Mouse (Mus musculus): ENCODE data around the gene Krt27. TPM values are rescaled to one million over a fixed set of nuclear protein-coding genes. Genes with fewer than 3 reads are reported as not detected.

The Krt27 gene
- polyA plus RNA-seq, 1 experiment from 2014 or later: 0.16 TPM

DNA sequence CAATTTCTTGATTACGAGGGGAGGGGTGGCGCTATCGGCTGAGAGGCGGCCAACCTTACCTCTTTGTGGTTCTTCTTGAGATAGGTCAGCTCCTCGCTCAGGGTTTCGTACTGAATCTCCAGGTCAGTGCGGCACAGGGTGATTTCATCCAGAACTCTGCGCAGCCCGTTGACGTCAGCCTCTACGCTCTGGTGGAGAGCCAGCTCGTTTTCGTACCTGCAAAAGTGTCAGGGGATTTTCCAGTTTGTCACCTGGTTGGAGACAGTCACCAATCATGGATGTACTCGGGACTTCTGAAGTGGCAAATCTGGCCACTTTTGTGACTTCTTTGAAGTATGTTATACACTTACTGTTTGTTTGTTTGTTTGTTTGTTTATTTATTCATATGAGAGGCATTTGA, 29.8 kb downstream of the Krt27 start:
- peaks cover 6% of the 10 kb centered on the region; the same call in 1 of the 2 replicates for H3K4me1 ChIP-seq (replicated peaks)
- H3K9me3 ChIP-seq: no peaks in the 10 kb centered on the region
- no peak overlapping the region for H3K4me3 ChIP-seq
- no peak for ATAC-seq (ENCODE audit: low FRiP score, low read depth)
- no peak overlapping the region for H3K4me2 ChIP-seq
- 88% methylated on average over 14 of the region's 14 CpGs for WGBS
- H3K27ac ChIP-seq (replicated peaks): no peak overlapping the region
- no peak overlapping the region for H3K9ac ChIP-seq
- H3K27me3 ChIP-seq: no peaks in the 10 kb centered on the region
- H3K36me3 ChIP-seq: no peaks in the 10 kb centered on the region

- Histone ChIP-seq H3K4me1 (replicated peaks) (peaks cover 6% of the 10 kb centered on the region; the same call in 1 of the 2 replicates), H3K27ac (replicated peaks) (no peak overlapping the region), H3K9ac (no peak overlapping the region), H3K27me3 (no peaks in the 10 kb centered on the region), H3K4me3 (no peak overlapping the region), H3K36me3 (no peaks in the 10 kb centered on the region), H3K4me2 (no peak overlapping the region), H3K9me3 (no peaks in the 10 kb centered on the region)
- 68% methylated on average over 9 of the region's 9 CpGs for WGBS
- no peak for ATAC-seq (ENCODE audit: low FRiP score, low read depth)
Observed at GRCm38 (mm10) chr11:99319127-99319526, 31.8 kb downstream of the Krt27 start.

- peak overlapping the region; percentile 1; the same call in 1 of the 2 replicates for H3K27ac ChIP-seq (replicated peaks)
- H3K27me3 ChIP-seq: no peaks in the 10 kb centered on the region
- no peak for ATAC-seq (ENCODE audit: low FRiP score, low read depth)
- no peaks in the 10 kb centered on the region for H3K36me3 ChIP-seq
- no peak overlapping the region for H3K9ac ChIP-seq
- no peak overlapping the region for H3K4me2 ChIP-seq
- H3K4me3 ChIP-seq: no peak overlapping the region
- 34% methylated on average over 8 of the region's 8 CpGs for WGBS
- H3K4me1 ChIP-seq (replicated peaks): peaks cover 6% of the 10 kb centered on the region; the same call in 1 of the 2 replicates
- H3K9me3 ChIP-seq: no peaks in the 10 kb centered on the region
Observed at GRCm38 (mm10) chr11:99316543-99316942, 34.4 kb downstream of the Krt27 start.

GRCm38 (mm10) chr11:99314594-99314993, 36.3 kb downstream of the Krt27 start:
- Histone ChIP-seq H3K27me3 (no peaks in the 10 kb centered on the region), H3K4me3 (no peak overlapping the region), H3K27ac (replicated peaks) (no peak overlapping the region), H3K4me1 (replicated peaks) (peaks cover 6% of the 10 kb centered on the region; the same call in 1 of the 2 replicates), H3K36me3 (no peaks in the 10 kb centered on the region), H3K4me2 (no peak overlapping the region), H3K9me3 (no peaks in the 10 kb centered on the region), H3K9ac (no peak overlapping the region)
- no peak for ATAC-seq (ENCODE audit: low FRiP score, low read depth)
- WGBS: 92% methylated on average over 2 of the region's 2 CpGs

DNA sequence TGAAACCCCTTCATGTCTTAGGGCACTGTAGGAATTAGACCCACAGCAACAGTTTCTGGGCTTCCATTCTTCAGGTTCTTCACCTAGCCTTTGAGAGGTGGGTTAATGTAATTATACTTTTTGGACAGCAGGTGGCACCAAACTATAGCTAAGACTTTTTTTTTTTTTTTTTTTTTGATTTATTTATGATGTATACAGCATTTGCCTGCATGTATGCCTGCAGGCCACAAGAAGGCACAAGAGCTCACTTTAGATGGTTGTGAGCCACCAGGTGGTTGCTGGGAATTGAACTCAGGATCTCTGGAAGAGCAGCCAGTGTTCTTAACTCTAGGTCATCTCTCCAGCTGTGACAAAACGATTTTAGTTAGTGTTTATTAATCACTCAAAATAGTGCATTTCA, 40.0 kb downstream of the Krt27 start:
- Histone ChIP-seq H3K27me3 (no peaks in the 10 kb centered on the region), H3K4me1 (replicated peaks) (no peaks in the 10 kb centered on the region)
- no peak for ATAC-seq (ENCODE audit: low FRiP score, low read depth)

DNA sequence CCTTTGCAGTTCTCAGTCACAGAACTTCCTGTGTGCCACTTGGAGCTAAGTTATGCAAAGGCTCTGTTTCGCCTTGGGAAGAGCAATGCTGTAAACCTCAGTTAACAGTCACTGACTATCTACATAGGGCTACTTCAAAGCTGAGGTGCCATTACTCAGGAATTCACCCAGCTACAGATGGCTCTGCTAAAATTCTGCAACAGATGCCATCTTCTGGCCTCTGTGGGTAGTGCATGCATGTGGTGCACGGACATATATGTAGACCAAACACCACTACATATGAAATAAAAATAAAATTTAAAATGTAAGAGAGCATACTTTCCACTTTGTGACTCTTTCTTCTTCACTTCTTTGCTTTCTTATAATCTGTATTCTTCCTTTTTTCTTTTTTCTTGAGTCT, 43.3 kb downstream of the Krt27 start:
- Histone ChIP-seq H3K36me3 (no peaks in the 10 kb centered on the region), H3K27ac (replicated peaks) (no peak overlapping the region), H3K9me3 (no peaks in the 10 kb centered on the region), H3K4me3 (no peak overlapping the region), H3K27me3 (no peaks in the 10 kb centered on the region), H3K9ac (no peak overlapping the region), H3K4me1 (replicated peaks) (no peaks in the 10 kb centered on the region), H3K4me2 (no peak overlapping the region)
- 35% methylated on average over 2 of the region's 2 CpGs for WGBS
- ATAC-seq (ENCODE audit: low FRiP score, low read depth): no peak

More for the DNA sequence above, 40.0 kb downstream of the Krt27 start:
- H3K4me3 ChIP-seq: no peak overlapping the region
- no peak overlapping the region for H3K9ac ChIP-seq
- no peaks in the 10 kb centered on the region for H3K36me3 ChIP-seq
- H3K9me3 ChIP-seq: no peaks in the 10 kb centered on the region
- H3K4me2 ChIP-seq: no peak overlapping the region
- H3K27ac ChIP-seq (replicated peaks): no peak overlapping the region
- 93% methylated on average over 1 of the region's 1 CpGs for WGBS

Other genes with a start within 250 kb of the Krt27 start
- gene Ccr7, start 196.0 kb downstream of the Krt27 start, polyA plus RNA-seq (2015; fragmentation: Nextera tagmentation; extraction: Ambion mirVana): 0.08 TPM in 2 replicates
- 253 and 266 TPM in 2 replicates for gene Smarce1, start 120.1 kb downstream of the Krt27 start, polyA plus RNA-seq (2015; fragmentation: Nextera tagmentation; extraction: Ambion mirVana)
- gene Krt222, start 107.0 kb downstream of the Krt27 start, polyA plus RNA-seq (2015; fragmentation: Nextera tagmentation; extraction: Ambion mirVana): 7.7 and 8.9 TPM in 2 replicates
- 0.13 TPM in 1 of 2 replicates, not detected in the other for gene Krt24, start 65.8 kb downstream of the Krt27 start, polyA plus RNA-seq (2015; fragmentation: Nextera tagmentation; extraction: Ambion mirVana)
- 0.81 and 0.96 TPM in 2 replicates for gene Krt25, start 28.2 kb downstream of the Krt27 start, polyA plus RNA-seq (2015; fragmentation: Nextera tagmentation; extraction: Ambion mirVana)
- gene Krt26, start 13.1 kb downstream of the Krt27 start, polyA plus RNA-seq (2015; fragmentation: Nextera tagmentation; extraction: Ambion mirVana): 0.25 and 0.26 TPM in 2 replicates
- gene Krt28, start 23.8 kb upstream of the Krt27 start, polyA plus RNA-seq (2015; fragmentation: Nextera tagmentation; extraction: Ambion mirVana): 0.54 and 0.65 TPM in 2 replicates
- 29.6 and 30.6 TPM in 2 replicates for gene Krt10, start 38.3 kb upstream of the Krt27 start, polyA plus RNA-seq (2015; fragmentation: Nextera tagmentation; extraction: Ambion mirVana)
- gene Krt12, start 71.2 kb upstream of the Krt27 start, polyA plus RNA-seq (2015; fragmentation: Nextera tagmentation; extraction: Ambion mirVana): 0.30 TPM in 1 of 2 replicates, not detected in the other
- gene Krt20, start 87.0 kb upstream of the Krt27 start, polyA plus RNA-seq (2015; fragmentation: Nextera tagmentation; extraction: Ambion mirVana): 0.14 and 0.24 TPM in 2 replicates
- gene Krt23, start 142.0 kb upstream of the Krt27 start, polyA plus RNA-seq (2015; fragmentation: Nextera tagmentation; extraction: Ambion mirVana): 0.20 and 0.31 TPM in 2 replicates
- gene Krt39, start 170.2 kb upstream of the Krt27 start, polyA plus RNA-seq (2015; fragmentation: Nextera tagmentation; extraction: Ambion mirVana): not detected in 2 replicates
- not detected in 2 replicates for gene Krt40, start 192.1 kb upstream of the Krt27 start, polyA plus RNA-seq (2015; fragmentation: Nextera tagmentation; extraction: Ambion mirVana)
- not detected in 2 replicates for gene Krtap3-3, start 199.8 kb upstream of the Krt27 start, polyA plus RNA-seq (2015; fragmentation: Nextera tagmentation; extraction: Ambion mirVana)
- not detected in 2 replicates for gene Krtap3-2, start 205.7 kb upstream of the Krt27 start, polyA plus RNA-seq (2015; fragmentation: Nextera tagmentation; extraction: Ambion mirVana)
- gene Gm11939, start 208.4 kb upstream of the Krt27 start, polyA plus RNA-seq (2015; fragmentation: Nextera tagmentation; extraction: Ambion mirVana): not detected in 2 replicates
- gene Krtap3-1, start 215.5 kb upstream of the Krt27 start, polyA plus RNA-seq (2015; fragmentation: Nextera tagmentation; extraction: Ambion mirVana): not detected in 2 replicates
- not detected in 2 replicates for gene Krtap1-5, start 229.9 kb upstream of the Krt27 start, polyA plus RNA-seq (2015; fragmentation: Nextera tagmentation; extraction: Ambion mirVana)
- gene Krtap1-4, start 232.6 kb upstream of the Krt27 start, polyA plus RNA-seq (2015; fragmentation: Nextera tagmentation; extraction: Ambion mirVana): not detected in 2 replicates
- gene Krtap1-3, start 240.2 kb upstream of the Krt27 start, polyA plus RNA-seq (2015; fragmentation: Nextera tagmentation; extraction: Ambion mirVana): not detected in 2 replicates
- gene Krtap9-3, start 247.0 kb upstream of the Krt27 start, polyA plus RNA-seq (2015; fragmentation: Nextera tagmentation; extraction: Ambion mirVana): not detected in 2 replicates